ENCODE assay signal across 9 mouse cellular contexts in the genomic region with DNA sequence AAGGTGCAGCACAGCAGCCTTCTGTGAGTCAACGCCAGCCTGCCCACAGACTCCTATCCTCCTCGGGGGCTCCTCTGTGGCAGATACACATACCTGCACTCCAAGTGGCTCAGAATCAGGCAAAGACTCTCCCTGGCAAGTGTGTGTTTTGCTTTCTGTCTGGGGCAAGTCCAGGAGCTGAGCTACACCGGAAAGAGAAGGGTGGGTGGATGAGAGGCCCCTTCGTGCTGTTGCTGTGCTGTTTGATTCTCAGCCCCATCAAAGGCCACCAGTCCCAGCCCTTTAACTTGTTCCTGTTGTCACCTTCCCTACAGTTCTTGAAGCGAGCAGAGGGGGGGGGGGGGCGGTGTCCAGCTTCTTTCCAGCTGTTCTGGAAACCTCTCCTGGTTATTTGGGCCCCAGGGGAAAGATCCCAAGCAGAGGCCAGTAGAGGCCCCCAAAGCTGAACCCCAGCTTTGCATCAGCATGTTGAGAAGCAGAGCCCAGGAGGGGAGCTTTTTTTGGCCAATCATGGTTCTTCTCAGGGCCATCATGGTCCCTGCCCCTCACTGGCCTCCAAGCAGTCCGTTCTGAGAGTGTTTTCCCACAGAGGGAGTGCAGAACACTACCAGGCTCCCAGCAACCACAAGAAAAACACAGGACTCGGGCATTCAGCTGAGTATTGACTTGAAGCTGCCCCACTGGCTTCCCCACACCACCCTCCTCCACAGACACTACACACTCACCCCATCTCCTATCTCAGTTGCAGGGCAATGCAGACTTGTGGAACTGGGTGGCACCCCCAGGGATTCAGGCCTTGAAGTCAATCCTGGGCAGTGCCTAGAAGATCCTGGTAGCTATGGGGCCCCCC. TPM values are rescaled to one million over a fixed set of nuclear protein-coding genes. Genes with fewer than 3 reads are reported as not detected.
DNase-seq lines count a peak whose midpoint lies in the region; ATAC-seq and TF ChIP-seq lines count a peak whose summit lies in the region.
"Had no signal": no experiment of that assay in that cellular context is flagged by ENCODE, and none has a peak within 500 bp of the region (broad histone marks: within the 10 kb centered on the region; RNA-seq: fewer than 3 reads in every experiment).

No protein-coding gene starts in this region.

- 0 out of 2 replicates have a peak overlapping the region, but pooled peaks have one; percentile 16 for H3K9ac ChIP-seq in stomach, embryonic 15.5 days

- H3K9me3 ChIP-seq in stomach, embryonic 15.5 days: no peaks in the 10 kb centered on the region

- H3K27ac ChIP-seq in brown adipose tissue, adult 24 weeks (replicated peaks; ENCODE audit: low read depth, low read length): no peak overlapping the region
- peak overlapping the region; percentile 61 for H3K27ac ChIP-seq in stomach, embryonic 15.5 days

- H3K27me3 ChIP-seq in stomach, embryonic 15.5 days (replicated peaks): no peaks in the 10 kb centered on the region

- H3K4me1 ChIP-seq in lung, adult 2 months (ENCODE audit: control insufficient read depth, insufficient read depth, low read length): no peaks in the 10 kb centered on the region; the same call in 1 of the 2 replicates
- H3K4me1 ChIP-seq in brown adipose tissue, adult 24 weeks (ENCODE audit: control insufficient read depth, insufficient read depth, insufficient read length, low read length): 0 out of 2 replicates have a peak, but pooled peaks cover 4% of the 10 kb centered on the region
- H3K4me1 ChIP-seq in stomach, embryonic 15.5 days: peaks cover 15% of the 10 kb centered on the region

- peak; percentile 75 for ATAC-seq in inflammation-experienced regulatory T-cells, adult 6 months
- no peak for ATAC-seq in stomach, embryonic 15.5 days (ENCODE audit: insufficient read depth, low FRiP score, low read depth)

- 27% methylated on average over 8 of the region's 8 CpGs for WGBS in lung, adult 2 months
- 33% methylated on average over 8 of the region's 8 CpGs for WGBS in stomach, embryonic 15.5 days

- no peak for TF ChIP-seq POLR2A in lung, adult 2 months (IDR thresholded peaks at IDR 0.05; ENCODE audit: borderline replicate concordance, extremely low read depth, low read depth, low read length)

- no peaks in the 10 kb centered on the region for H3K36me3 ChIP-seq in stomach, embryonic 15.5 days

- TF ChIP-seq CTCF in lung, adult 2 months (IDR thresholded peaks at IDR 0.05; ENCODE audit: insufficient read depth, low read length): no peak

- H3K4me2 ChIP-seq in stomach, embryonic 15.5 days: peak overlapping the region; percentile 60

- peak; percentile 19 for DNase-seq in lung, adult 2 months
- DNase-seq in lung, postnatal 14 days: no peak
- no peak for DNase-seq in left cerebral cortex, adult 18-20 months (ENCODE audit: low spot score in 2 of 2)
- no peak for DNase-seq in frontal cortex, postnatal 14 days (ENCODE audit: low spot score in 2 of 2)
- no peak for DNase-seq in cerebellum, adult 9-11 months
- DNase-seq: cerebellum, adult 11 months had no signal

- H3K4me3 ChIP-seq in lung, adult 2 months (replicated peaks; ENCODE audit: extremely low read depth, low read depth, low read length): peak overlapping the region; percentile 58
- peak overlapping the region; percentile 43 for H3K4me3 ChIP-seq in brown adipose tissue, adult 24 weeks (ENCODE audit: insufficient read depth, low read depth, low read length)
- peak overlapping the region; percentile 41 for H3K4me3 ChIP-seq in stomach, embryonic 15.5 days (replicated peaks)

RNA-seq across cellular contexts. Expression of gene Ikbke, which starts 0.6 kb away (rescaled TPM):
- polyA plus RNA-seq in lung, adult 2 months (2012; rRNA removed): 9.6 and 15.3 TPM in 2 replicates
- 1.0 TPM in 2 replicates for polyA plus RNA-seq in brown adipose tissue, adult 24 weeks (2012; ENCODE audit: insufficient read depth, insufficient read length, missing spikeins)
- polyA plus RNA-seq in inflammation-experienced regulatory T-cells, adult 6 months (2017; shearing (Covaris generic)): 100 to 1,000 TPM in 2 of 3 experiments, 10 to 100 TPM in 1; 58.5 to 121 (median 105) TPM
- polyA plus RNA-seq in stomach, embryonic 15.5 days (2015; fragmentation: Nextera tagmentation; extraction: Ambion mirVana): 6.4 and 7.1 TPM in 2 replicates
- total RNA-seq in left cerebral cortex, adult 18-20 months (2021): 1 to 10 TPM; 1.5 to 1.8 TPM

RNA-seq across cellular contexts. Expression of gene Rassf5, which starts 33.8 kb away (rescaled TPM):
- 18.9 and 19.1 TPM in 2 replicates for polyA plus RNA-seq in lung, adult 2 months (2012; rRNA removed)
- 0.50 and 0.99 TPM in 2 replicates for polyA plus RNA-seq in brown adipose tissue, adult 24 weeks (2012; ENCODE audit: insufficient read depth, insufficient read length, missing spikeins)
- polyA plus RNA-seq in inflammation-experienced regulatory T-cells, adult 6 months (2017; shearing (Covaris generic)): 100 to 1,000 TPM; 267 to 383 (median 370) TPM
- polyA plus RNA-seq in stomach, embryonic 15.5 days (2015; fragmentation: Nextera tagmentation; extraction: Ambion mirVana): 4.5 and 5.7 TPM in 2 replicates
- total RNA-seq in left cerebral cortex, adult 18-20 months (2021): 10 to 100 TPM; 27.7 to 28.1 TPM

Comparison
In these comparisons a context has a peak if more than half of its experiments do, and no peak if none do; other contexts are left out.
1. RNA of gene Rassf5, which starts 33.8 kb away (polyA plus RNA-seq): 267 to 383 TPM in inflammation-experienced regulatory T-cells, adult 6 months; 18.9 to 19.1 TPM in lung, adult 2 months, 4.5 to 5.7 TPM in stomach, embryonic 15.5 days and 0.50 to 0.99 TPM in brown adipose tissue, adult 24 weeks; every median in the first group is over 10 times any median in the second.
2. Peak in every context shown above with its lines, with median percentiles within 50 percentile points of each other: H3K4me3 ChIP-seq.